Mouse (Mus musculus) heart, postnatal 0 days (tissue): ENCODE results near the gene Rln1. TPM values are rescaled to one million over a fixed set of nuclear protein-coding genes. Genes with fewer than 3 reads are reported as not detected.

Source experiments
- ATAC-seq: fragments of 200-750 bp; cut with Nextera tagmentation; 2 replicates; pipeline ENCODE4 v1.8.0; 2017; ENCODE audit warnings: low read depth, moderate number of reproducible peaks, moderate library complexity; ENCODE audit not compliant: insufficient read depth
- DNase-seq: peaks from one replicate; pipeline ENCODE4 v3.0.0-alpha.2; 2016; ENCODE audit warnings: low spot score
- H3K27ac ChIP-seq: fragments of 300-500 bp; sonication (generic); 2 replicates; pipeline ENCODE4 v1.5.1; 2014; ENCODE audit warnings: low read depth, mild to moderate bottlenecking
- H3K27me3 ChIP-seq: fragments of 300-500 bp; sonication (generic); 2 replicates; pipeline ENCODE4 v1.6.1; 2014; ENCODE audit warnings: low read length, mixed read lengths; ENCODE audit not compliant: control insufficient read depth, insufficient read depth
- H3K36me3 ChIP-seq: fragments of 300-500 bp; sonication (generic); replicated peaks from 2 replicates; pipeline ENCODE4 v1.6.1; 2014; ENCODE audit warnings: low read length, mixed read lengths; ENCODE audit not compliant: control insufficient read depth, insufficient read depth
- H3K4me1 ChIP-seq: fragments of 300-500 bp; sonication (generic); 2 replicates; pipeline ENCODE4 v1.6.1; 2014; ENCODE audit warnings: antibody characterized with exemption; ENCODE audit not compliant: control insufficient read depth, insufficient read depth
- H3K4me2 ChIP-seq: fragments of 300-500 bp; sonication (generic); 2 replicates; pipeline ENCODE4 v1.6.1; 2014; ENCODE audit warnings: low read depth, mild to moderate bottlenecking, low read length, moderate library complexity
- H3K4me3 ChIP-seq: fragments of 300-500 bp; sonication (generic); 2 replicates; pipeline ENCODE4 v1.5.1; 2014; ENCODE audit warnings: low read depth, low read length
- H3K9ac ChIP-seq: fragments of 300-500 bp; sonication (generic); replicated peaks from 2 replicates; pipeline ENCODE4 v1.6.1; 2014; ENCODE audit warnings: low read depth, low read length, mixed read lengths
- H3K9me3 ChIP-seq: fragments of 300-500 bp; sonication (generic); replicated peaks from 2 replicates; pipeline ENCODE4 v1.6.1; 2016; ENCODE audit warnings: low read length; ENCODE audit not compliant: control insufficient read depth
- CTCF ChIP-seq: IDR thresholded peaks from 2 replicates; pipeline ENCODE4 v1.5.1; 2016; ENCODE audit warnings: antibody characterized with exemption, control low read depth, low read depth
- EP300 ChIP-seq: IDR thresholded peaks from 2 replicates; pipeline ENCODE4 v1.6.1; 2016; ENCODE audit warnings: antibody characterized with exemption, low read depth
- WGBS: fragments of 180-500 bp; shearing (Covaris S2); extraction: QIAGEN DNeasy Blood & Tissue Kit; methylation state at CpG from one replicate; pipeline ENCODE4 v1.1.7; 2014; 5-methylcytosine and 5-hydroxymethylcytosine counted together
- polyA plus RNA-seq: library from polyadenylated mRNA; unstranded; fragments of >200 nt; fragmentation: Nextera tagmentation; extraction: Ambion mirVana; gene quantifications from 2 replicates; pipeline ENCODE4 v1.2.1, GENCODE M21; 2015
- total RNA-seq: library from RNA; depleted of rRNA; stranded (reverse); fragments of >200 nt; gene quantifications from 2 replicates; pipeline ENCODE4 v1.2.3, GENCODE M21; 2014; ENCODE audit warnings: low replicate concordance; rRNA removed

The Rln1 gene
- 1.1 TPM in 1 of 2 replicates, not detected in the other for total RNA-seq
- 0.31 TPM in 1 of 2 replicates, not detected in the other for polyA plus RNA-seq

DNA sequence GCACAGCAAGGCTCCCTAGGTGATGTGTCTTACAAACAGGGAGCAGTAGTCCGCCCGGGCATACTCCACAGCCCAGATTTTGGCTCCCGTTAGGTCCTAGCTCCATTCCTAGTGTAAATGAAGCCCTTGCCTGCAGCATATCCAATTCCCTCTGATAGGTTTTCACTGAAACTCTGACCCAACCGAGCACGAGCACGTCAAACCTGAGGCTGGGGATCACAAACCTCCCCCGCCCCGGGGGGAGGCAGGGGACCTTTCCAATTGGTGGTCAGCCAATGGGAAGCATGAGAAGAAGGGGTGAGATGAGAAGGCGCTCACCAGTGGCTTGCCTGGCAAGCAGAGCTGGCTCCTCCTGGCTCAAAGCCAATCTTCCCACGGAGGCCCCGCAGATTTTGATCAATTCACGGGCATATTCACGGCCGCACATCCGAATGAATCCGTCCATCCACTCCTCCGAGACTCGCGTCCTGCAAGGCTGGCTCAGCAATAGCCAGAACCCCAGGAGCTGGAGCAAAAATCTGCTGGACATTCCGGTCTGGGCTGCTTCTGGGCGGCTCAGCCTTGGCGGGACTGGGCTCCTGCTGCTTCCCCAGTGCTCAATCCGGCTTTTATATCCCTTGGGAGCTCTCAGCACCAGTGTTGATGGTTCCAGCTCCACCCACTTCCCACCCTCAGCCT is at the start of gene Rln1:
TSS of gene Rln1 (minus strand) at position 603 of the 678 bp plus-strand sequence.
- no peaks in the 10 kb centered on the region for H3K27me3 ChIP-seq
- H3K9ac ChIP-seq: peak within 1 kb of the TSS; percentile 60
- 0 out of 2 replicates have a peak, but pooled peaks cover 6% of the 10 kb centered on the region for H3K4me1 ChIP-seq
- no peaks in the 10 kb centered on the region for H3K36me3 ChIP-seq
- WGBS: 4% methylated on average over 23 of the region's 23 CpGs
- H3K4me3 ChIP-seq: peak within 1 kb of the TSS; percentile 56
- no peak for TF ChIP-seq EP300
- no peak for TF ChIP-seq CTCF
- H3K9me3 ChIP-seq: no peaks in the 10 kb centered on the region
- peak; percentile 79; the same call in 1 of the 2 replicates for ATAC-seq
- DNase-seq: peak; percentile 30
- H3K4me2 ChIP-seq: peak within 1 kb of the TSS; percentile 86
- no peak within 1 kb of the TSS for H3K27ac ChIP-seq

DNA sequence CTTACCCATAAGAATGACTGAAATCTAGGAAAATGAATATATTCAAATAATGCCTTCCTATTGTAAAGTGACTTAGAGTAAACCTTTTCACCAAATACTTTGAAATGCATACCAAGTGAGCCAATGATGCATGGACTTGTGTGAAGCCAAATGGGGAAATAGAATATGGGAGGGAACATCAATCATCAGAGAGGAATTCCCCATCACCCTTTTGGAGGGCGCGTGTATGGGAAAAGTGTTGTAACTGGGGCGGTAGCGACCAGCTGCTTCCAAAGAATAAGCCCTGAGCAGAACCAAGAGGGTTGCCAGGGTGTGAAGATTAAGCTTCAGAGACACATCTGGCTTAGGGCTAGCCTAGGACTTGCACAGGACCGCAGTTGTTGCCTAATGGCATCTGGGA is 48.9 kb upstream of the Rln1 start:
- Histone ChIP-seq H3K36me3 (no peaks in the 10 kb centered on the region), H3K4me2 (no peak overlapping the region), H3K4me1 (no peaks in the 10 kb centered on the region), H3K27me3 (no peaks in the 10 kb centered on the region), H3K9me3 (no peaks in the 10 kb centered on the region), H3K27ac (no peak overlapping the region), H3K4me3 (no peak overlapping the region), H3K9ac (no peak overlapping the region)
- DNase-seq: no peak
- no peak for ATAC-seq
- WGBS: 91% methylated on average over 5 of the region's 5 CpGs
- TF ChIP-seq CTCF (no peak), EP300 (no peak)

DNA sequence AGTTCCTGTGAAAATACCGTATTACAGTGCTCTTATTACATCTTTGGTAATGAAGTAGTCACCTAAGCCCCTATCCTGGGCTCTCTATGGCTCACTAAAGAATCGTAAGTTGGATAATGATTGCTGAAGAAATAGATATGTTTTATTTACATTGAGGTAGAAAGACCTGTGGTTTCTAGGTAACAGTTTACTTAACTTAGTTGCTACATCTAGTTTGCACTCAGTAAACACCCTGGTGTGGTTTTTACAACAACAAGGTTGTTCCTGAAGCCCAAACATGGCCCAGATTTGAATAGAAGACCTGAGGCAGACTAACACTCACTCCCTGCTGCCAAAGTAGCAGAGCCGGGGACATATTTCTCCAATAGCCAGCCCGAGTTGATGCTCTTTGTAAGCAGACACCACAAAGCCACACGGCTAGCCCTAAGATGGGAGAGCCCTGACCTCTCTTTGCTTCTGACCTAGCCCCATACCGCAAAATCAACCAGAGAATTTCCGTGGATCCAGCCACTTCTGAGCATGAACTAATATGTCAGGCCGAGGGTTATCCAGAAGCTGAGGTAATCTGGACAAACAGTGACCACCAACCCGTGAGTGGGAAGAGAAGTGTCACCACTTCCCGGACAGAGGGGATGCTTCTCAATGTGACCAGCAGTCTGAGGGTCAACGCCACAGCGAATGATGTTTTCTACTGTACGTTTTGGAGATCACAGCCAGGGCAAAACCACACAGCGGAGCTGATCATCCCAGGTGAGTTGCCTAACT is 45.6 kb upstream of the Rln1 start:
- no peak overlapping the region for H3K9ac ChIP-seq
- no peaks in the 10 kb centered on the region for H3K4me1 ChIP-seq
- 81% methylated on average over 14 of the region's 14 CpGs for WGBS
- H3K4me3 ChIP-seq: no peak overlapping the region
- ATAC-seq (no peak), DNase-seq (no peak)
- no peaks in the 10 kb centered on the region for H3K36me3 ChIP-seq
- H3K27ac ChIP-seq: no peak overlapping the region
- TF ChIP-seq EP300 (no peak), CTCF (no peak)
- H3K27me3 ChIP-seq: no peaks in the 10 kb centered on the region
- no peaks in the 10 kb centered on the region for H3K9me3 ChIP-seq
- H3K4me2 ChIP-seq: no peak overlapping the region

DNA sequence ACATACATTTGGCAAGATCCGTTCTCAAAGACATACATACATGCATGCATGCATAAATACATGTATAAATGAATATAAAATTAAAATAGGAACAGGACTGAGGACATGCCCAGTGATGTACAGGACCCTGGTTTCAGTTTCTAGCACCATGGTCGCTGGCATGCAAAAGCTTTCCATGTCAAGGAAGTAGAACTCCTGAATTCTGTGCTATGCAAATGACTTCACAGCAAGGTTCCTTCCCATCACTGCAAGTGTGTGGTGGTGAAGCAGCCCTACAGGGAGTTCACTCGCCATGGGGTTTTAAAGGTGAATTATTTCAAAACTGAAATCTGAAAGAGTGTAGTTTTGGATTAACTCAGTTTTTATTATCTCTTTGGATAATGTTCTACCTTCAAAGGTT is 41.9 kb upstream of the Rln1 start:
- H3K4me3 ChIP-seq: no peak overlapping the region
- WGBS: 77% methylated on average over 3 of the region's 3 CpGs
- H3K4me2 ChIP-seq: no peak overlapping the region
- no peaks in the 10 kb centered on the region for H3K36me3 ChIP-seq
- no peak for ATAC-seq
- TF ChIP-seq CTCF (no peak), EP300 (no peak)
- no peaks in the 10 kb centered on the region; the same call in 1 of the 2 replicates for H3K4me1 ChIP-seq
- DNase-seq: no peak
- no peak overlapping the region for H3K27ac ChIP-seq
- no peaks in the 10 kb centered on the region for H3K27me3 ChIP-seq
- no peaks in the 10 kb centered on the region for H3K9me3 ChIP-seq
- H3K9ac ChIP-seq: no peak overlapping the region

DNA sequence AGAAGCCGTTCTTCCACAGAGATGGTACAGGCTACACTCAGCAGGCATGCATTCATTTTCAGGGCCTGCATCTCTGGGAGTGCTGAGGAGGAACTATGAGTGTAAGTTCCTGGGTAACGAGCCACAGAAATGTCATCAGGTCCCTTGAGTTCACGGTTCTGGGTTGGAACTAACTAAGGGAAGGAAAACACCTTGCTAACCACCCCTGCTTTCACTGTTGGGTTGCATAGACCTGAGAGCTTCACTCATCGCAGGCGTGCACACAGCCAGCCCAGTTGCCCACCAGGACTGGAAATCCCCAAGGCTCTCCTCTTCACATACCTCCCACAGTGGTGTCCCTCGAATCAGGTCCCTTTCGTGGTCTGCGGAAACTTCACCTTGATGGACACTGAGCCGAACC is 40.5 kb upstream of the Rln1 start:
- no peak overlapping the region for H3K9ac ChIP-seq
- no peak overlapping the region for H3K27ac ChIP-seq
- H3K4me3 ChIP-seq: no peak overlapping the region
- DNase-seq (no peak), ATAC-seq (no peak)
- H3K4me1 ChIP-seq: no peaks in the 10 kb centered on the region; the same call in 1 of the 2 replicates
- no peak overlapping the region for H3K4me2 ChIP-seq
- H3K9me3 ChIP-seq: no peaks in the 10 kb centered on the region
- H3K36me3 ChIP-seq: no peaks in the 10 kb centered on the region
- H3K27me3 ChIP-seq: no peaks in the 10 kb centered on the region
- 86% methylated on average over 9 of the region's 9 CpGs for WGBS
- no peak for TF ChIP-seq CTCF
- no peak for TF ChIP-seq EP300
